Mouse (Mus musculus) testis, adult 2 months (tissue): Measurements from ENCODE around the gene Ecpas. TPM values are rescaled to one million over a fixed set of nuclear protein-coding genes. Genes with fewer than 3 reads are reported as not detected.

Experiments
- H3K27ac ChIP-seq: fragments of 200-500 bp; 2 replicates; pipeline ENCODE4 v1.5.1; 2012; ENCODE audit warnings: low read depth, low read length; ENCODE audit not compliant: control insufficient read depth, insufficient read depth
- H3K27me3 ChIP-seq: fragments of 200-500 bp; 2 replicates; pipeline ENCODE4 v1.6.1; 2012; ENCODE audit warnings: mild to moderate bottlenecking, low read length, moderate library complexity; ENCODE audit not compliant: control insufficient read depth, insufficient read depth
- H3K36me3 ChIP-seq: fragments of 200-500 bp; 2 replicates; pipeline ENCODE4 v1.6.1; 2012; ENCODE audit warnings: mild to moderate bottlenecking, low read length; ENCODE audit not compliant: control insufficient read depth, insufficient read depth
- H3K4me1 ChIP-seq: fragments of 200-500 bp; 2 replicates; pipeline ENCODE4 v1.6.1; 2012; ENCODE audit warnings: low read length; ENCODE audit not compliant: control insufficient read depth, insufficient read depth
- H3K4me3 ChIP-seq: fragments of 200-500 bp; 2 replicates; pipeline ENCODE4 v1.5.1; 2012; ENCODE audit warnings: low read depth, mild to moderate bottlenecking, low read length, moderate library complexity, mixed read lengths; ENCODE audit not compliant: control insufficient read depth
- CTCF ChIP-seq: fragments of 200-500 bp; IDR thresholded peaks from 2 replicates; pipeline ENCODE4 v1.5.1; 2012; ENCODE audit warnings: low read depth, mild to moderate bottlenecking, inconsistent platforms, low read length, moderate library complexity; ENCODE audit not compliant: control insufficient read depth, insufficient read depth, insufficient replicate concordance
- POLR2A ChIP-seq: fragments of 200-500 bp; IDR thresholded peaks from 2 replicates; pipeline ENCODE4 v1.6.1; 2012; ENCODE audit warnings: low read depth, mild to moderate bottlenecking, inconsistent platforms, low read length, moderate library complexity; ENCODE audit not compliant: control insufficient read depth
- polyA plus RNA-seq: library from polyadenylated mRNA; depleted of rRNA; stranded (reverse); fragments of >200 nt; gene quantifications from 2 replicates; pipeline ENCODE4 v1.2.3, GENCODE M21; 2012; rRNA removed

Ecpas gene
- polyA plus RNA-seq = 8.8 and 10.2 TPM in 2 replicates

- no peaks in the 10 kb centered on the region for H3K27me3 ChIP-seq
- TF ChIP-seq CTCF (no peak), POLR2A (peak; percentile 60)
- peak within 1 kb of the TSS; percentile 96 for H3K27ac ChIP-seq
- H3K4me1 ChIP-seq = peaks cover 10% of the 10 kb centered on the region
- H3K4me3 ChIP-seq = peak within 1 kb of the TSS; percentile 95
- no peaks in the 10 kb centered on the region for H3K36me3 ChIP-seq
These were observed at the start of gene Ecpas for GRCm38 (mm10) chr4:58912629-58913335. TSS of gene Ecpas (minus strand) at chr4:58912749.

- Histone ChIP-seq H3K4me3 (no peak overlapping the region), H3K36me3 (no peaks in the 10 kb centered on the region), H3K4me1 (peaks cover 3% of the 10 kb centered on the region; the same call in 1 of the 2 replicates), H3K27ac (no peak overlapping the region), H3K27me3 (no peaks in the 10 kb centered on the region)
- TF ChIP-seq CTCF = no peak
These were observed 49.2 kb upstream of the Ecpas start for GRCm38 (mm10) chr4:58961719-58962118.

GRCm38 (mm10) chr4:58952630-58953029 lies 40.1 kb upstream of the Ecpas start:
- H3K4me3 ChIP-seq = no peak overlapping the region
- H3K36me3 ChIP-seq = no peaks in the 10 kb centered on the region
- TF ChIP-seq POLR2A (no peak), CTCF (no peak)
- no peaks in the 10 kb centered on the region for H3K27me3 ChIP-seq
- H3K27ac ChIP-seq = no peak overlapping the region
- H3K4me1 ChIP-seq = no peaks in the 10 kb centered on the region

GRCm38 (mm10) chr4:58948391-58948790 lies 35.8 kb upstream of the Ecpas start:
- TF ChIP-seq POLR2A (no peak), CTCF (no peak)
- Histone ChIP-seq H3K27ac (no peak overlapping the region), H3K27me3 (no peaks in the 10 kb centered on the region), H3K4me1 (peaks cover 5% of the 10 kb centered on the region), H3K36me3 (no peaks in the 10 kb centered on the region), H3K4me3 (no peak overlapping the region)

GRCm38 (mm10) chr4:58944695-58945094 lies 32.1 kb upstream of the Ecpas start:
- Histone ChIP-seq H3K4me3 (no peak overlapping the region), H3K36me3 (no peaks in the 10 kb centered on the region), H3K4me1 (peaks cover 8% of the 10 kb centered on the region), H3K27me3 (no peaks in the 10 kb centered on the region), H3K27ac (no peak overlapping the region)
- TF ChIP-seq POLR2A = no peak
- TF ChIP-seq CTCF = no peak

GRCm38 (mm10) chr4:58944206-58944553 lies 31.6 kb upstream of the Ecpas start:
- Histone ChIP-seq H3K27me3 (no peaks in the 10 kb centered on the region), H3K4me1 (peaks cover 8% of the 10 kb centered on the region), H3K4me3 (peak overlapping the region; percentile 80), H3K36me3 (no peaks in the 10 kb centered on the region), H3K27ac (no peak overlapping the region)
- TF ChIP-seq CTCF (no peak), POLR2A (no peak)

GRCm38 (mm10) chr4:58943420-58944205 lies 31.1 kb upstream of the Ecpas start, which contains the start of gene Zkscan16:
TSS of gene Zkscan16 (plus strand) at chr4:58943628.
- H3K4me3 ChIP-seq = peak within 1 kb of the TSS; percentile 80
- TF ChIP-seq POLR2A (no peak), CTCF (no peak)
- H3K27ac ChIP-seq = no peak within 1 kb of the TSS

GRCm38 (mm10) chr4:58942942-58943341 lies 30.4 kb upstream of the Ecpas start:
- TF ChIP-seq CTCF = no peak
- no peak for TF ChIP-seq POLR2A
- Histone ChIP-seq H3K36me3 (no peaks in the 10 kb centered on the region), H3K27me3 (no peaks in the 10 kb centered on the region), H3K4me3 (peak overlapping the region; percentile 80; the same call in 1 of the 2 replicates), H3K4me1 (peaks cover 8% of the 10 kb centered on the region), H3K27ac (no peak overlapping the region)

More at GRCm38 (mm10) chr4:58943420-58944205, 31.1 kb upstream of the Ecpas start, which contains the start of gene Zkscan16:
- Histone ChIP-seq H3K4me1 (peaks cover 8% of the 10 kb centered on the region), H3K27me3 (no peaks in the 10 kb centered on the region), H3K36me3 (no peaks in the 10 kb centered on the region)
